ENCODE assay signal across 36 mouse cellular contexts in genomic region chr11:33870246-33870645, GRCm38 (mm10).
"Had no signal": no experiment of that assay in that cellular context is flagged by ENCODE, and none has a peak within 500 bp of the region (broad histone marks: within the 10 kb centered on the region; RNA-seq: fewer than 3 reads in every experiment).

No protein-coding gene starts in this region.

- H3K4me3 ChIP-seq: heart, embryonic 10.5 days; heart, embryonic 12.5 days; heart, embryonic 13.5 days; heart, embryonic 15.5 days; hindbrain, embryonic 10.5 days; hindbrain, embryonic 12.5 days; hindbrain, embryonic 13.5 days; hindbrain, embryonic 15.5 days; intestine, embryonic 15.5 days; kidney, embryonic 15.5 days; layer of hippocampus, adult 2 months; left cerebral cortex, adult 2 months had no signal

- DNase-seq: heart, postnatal 10 days; heart, postnatal 14 days; heart, postnatal 36 days; heart, postnatal 4 days; kidney, adult 11 months; kidney, adult 18-20 months; kidney, adult 2 months; kidney, adult 8-10 months; kidney, adult 9 months; kidney, postnatal 10 days; kidney, postnatal 14 days; kidney, postnatal 25 days; kidney, postnatal 36 days; kidney, postnatal 4 days; layer of hippocampus, adult 9-11 months; layer of hippocampus, postnatal 36 days had no signal

- H3K9me3 ChIP-seq: heart, embryonic 10.5 days; heart, embryonic 12.5 days; heart, embryonic 13.5 days; heart, embryonic 15.5 days; hindbrain, embryonic 10.5 days; hindbrain, embryonic 13.5 days; hindbrain, embryonic 15.5 days; intestine, embryonic 15.5 days; kidney, embryonic 15.5 days had no signal

- H3K27ac ChIP-seq: heart, embryonic 10.5 days; heart, embryonic 13.5 days; heart, embryonic 15.5 days; hindbrain, embryonic 10.5 days; hindbrain, embryonic 12.5 days; hindbrain, embryonic 13.5 days; hindbrain, embryonic 14.5 days; hindbrain, embryonic 15.5 days; hindbrain, postnatal 0 days; intestine, embryonic 15.5 days; kidney, embryonic 15.5 days; kidney, postnatal 0 days; layer of hippocampus, adult 2 months; left cerebral cortex, adult 2 months had no signal

- H3K9ac ChIP-seq: heart, embryonic 12.5 days; heart, embryonic 13.5 days; heart, embryonic 15.5 days; hindbrain, embryonic 12.5 days; hindbrain, embryonic 13.5 days; hindbrain, embryonic 14.5 days; hindbrain, embryonic 15.5 days; intestine, embryonic 15.5 days; kidney, embryonic 15.5 days had no signal

- H3K27me3 ChIP-seq: heart, embryonic 12.5 days; heart, embryonic 13.5 days; heart, embryonic 15.5 days; hindbrain, embryonic 12.5 days; hindbrain, embryonic 13.5 days; hindbrain, embryonic 15.5 days; intestine, embryonic 15.5 days; kidney, embryonic 15.5 days had no signal

- ATAC-seq: hindbrain, embryonic 16.5 days; hindbrain, postnatal 0 days; inflammation-experienced regulatory T-cells, adult 6 months; intestine, embryonic 15.5 days; intestine, embryonic 16.5 days; intestine, postnatal 0 days had no signal

- H3K4me2 ChIP-seq: heart, embryonic 11.5 days; heart, embryonic 12.5 days; heart, embryonic 13.5 days; heart, embryonic 15.5 days; hindbrain, embryonic 12.5 days; hindbrain, embryonic 13.5 days; hindbrain, embryonic 14.5 days; hindbrain, embryonic 15.5 days; intestine, embryonic 15.5 days; kidney, embryonic 15.5 days had no signal

- H3K36me3 ChIP-seq: heart, embryonic 10.5 days; heart, embryonic 12.5 days; heart, embryonic 13.5 days; heart, embryonic 15.5 days; hindbrain, embryonic 10.5 days; hindbrain, embryonic 12.5 days; hindbrain, embryonic 13.5 days; hindbrain, embryonic 15.5 days; intestine, embryonic 15.5 days; kidney, embryonic 15.5 days had no signal
